Comparison of ENCODE assay signal across 9 mouse cellular contexts in the genomic region with DNA sequence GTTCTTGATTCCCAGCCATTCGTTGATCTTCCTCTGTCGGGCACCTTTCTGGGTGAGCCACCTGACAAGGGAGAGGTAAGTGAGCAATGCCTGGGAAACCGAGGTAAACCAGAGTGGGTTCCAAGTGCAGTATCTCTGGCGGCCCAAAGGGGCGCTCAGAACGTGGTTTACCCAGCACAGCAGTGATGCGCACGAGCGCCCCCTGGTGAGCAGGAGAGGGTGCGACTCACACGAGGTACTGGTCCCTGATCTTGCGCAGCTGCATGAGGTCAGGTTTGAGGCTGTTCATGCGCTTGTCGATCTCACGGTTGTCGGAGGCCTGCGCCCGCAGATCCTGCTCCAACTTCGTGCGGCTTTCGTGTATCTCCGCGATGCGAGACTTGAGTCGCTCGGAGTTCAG. TPM values are rescaled to one million over a fixed set of nuclear protein-coding genes. Genes with fewer than 3 reads are reported as not detected.
DNase-seq lines count a peak whose midpoint lies in the region; ATAC-seq and TF ChIP-seq lines count a peak whose summit lies in the region.
"Had no signal": no experiment of that assay in that cellular context is flagged by ENCODE, and none has a peak within 500 bp of the region (broad histone marks: within the 10 kb centered on the region; RNA-seq: fewer than 3 reads in every experiment).

No protein-coding gene starts in this region.

- peak; percentile 100 for TF ChIP-seq CTCF in liver, embryonic 14.5 days (IDR thresholded peaks at IDR 0.05; ENCODE audit: low read depth)

- H3K9me3 ChIP-seq in heart, embryonic 16.5 days (replicated peaks; ENCODE audit: control insufficient read depth, low read length), result no peaks in the 10 kb centered on the region
- H3K9me3 ChIP-seq in liver, embryonic 14.5 days (ENCODE audit: control insufficient read depth, low read length), result no peaks in the 10 kb centered on the region
- H3K9me3 ChIP-seq in neural tube, embryonic 11.5 days (ENCODE audit: control insufficient read depth, low read length), result no peaks in the 10 kb centered on the region
- H3K9me3 ChIP-seq in stomach, embryonic 16.5 days (replicated peaks; ENCODE audit: control insufficient read depth, low read length), result no peaks in the 10 kb centered on the region

- H3K4me1 ChIP-seq in heart, embryonic 16.5 days (ENCODE audit: control insufficient read depth, insufficient read depth, low read length), result peaks cover 30% of the 10 kb centered on the region
- peaks cover 29 to 36% of the 10 kb centered on the region in 2 experiments for H3K4me1 ChIP-seq in liver, embryonic 14.5 days (replicated peaks; ENCODE audit: control insufficient read depth in 2 of 2, insufficient read depth in 2 of 2, low read length in 1 of 2)
- peaks cover 16% of the 10 kb centered on the region for H3K4me1 ChIP-seq in neural tube, embryonic 11.5 days (ENCODE audit: control insufficient read depth, insufficient read depth, low read length)
- H3K4me1 ChIP-seq in stomach, embryonic 16.5 days (ENCODE audit: control insufficient read depth, insufficient read depth, low read length), result peaks cover 49% of the 10 kb centered on the region

- no peak overlapping the region for H3K27ac ChIP-seq in heart, embryonic 16.5 days (ENCODE audit: low read length)
- no peak overlapping the region for H3K27ac ChIP-seq in liver, embryonic 14.5 days
- no peak overlapping the region for H3K27ac ChIP-seq in neural tube, embryonic 11.5 days (ENCODE audit: low read depth, low read length)
- no peak overlapping the region for H3K27ac ChIP-seq in stomach, embryonic 16.5 days (ENCODE audit: low read length)

- no peak overlapping the region for H3K4me3 ChIP-seq in heart, embryonic 16.5 days (ENCODE audit: low read length)
- H3K4me3 ChIP-seq in liver, embryonic 14.5 days (ENCODE audit: insufficient read depth in 1 of 2, low read depth in 2 of 2, low read length in 2 of 2), result no peak overlapping the region
- H3K4me3 ChIP-seq in neural tube, embryonic 11.5 days (ENCODE audit: low read depth, low read length), result no peak overlapping the region
- H3K4me3 ChIP-seq in stomach, embryonic 16.5 days (replicated peaks; ENCODE audit: low read length), result no peak overlapping the region
- H3K4me3 ChIP-seq: erythroblast, embryonic 14.5 days had no signal

- peak; percentile 94 for DNase-seq in CD4-positive helper T cell, adult 2 months (ENCODE audit: low read depth, low spot score)
- DNase-seq in brain, adult 2 months (ENCODE audit: low read depth, low spot score), result peak; percentile 97
- DNase-seq in kidney, postnatal 25 days, result peak; percentile 96 to 98
- peak; percentile 83 to 91 (median 87) for DNase-seq in liver, embryonic 14.5 days (ENCODE audit: low read depth in 3 of 3, low spot score in 3 of 3)
- DNase-seq in neural tube, embryonic 11.5 days (ENCODE audit: low spot score), result peak; percentile 95

- no peaks in the 10 kb centered on the region for H3K27me3 ChIP-seq in heart, embryonic 16.5 days (ENCODE audit: control insufficient read depth, insufficient read depth, low read length)
- no peaks in the 10 kb centered on the region for H3K27me3 ChIP-seq in liver, embryonic 14.5 days (ENCODE audit: control insufficient read depth, insufficient read depth, low read length)
- no peaks in the 10 kb centered on the region for H3K27me3 ChIP-seq in neural tube, embryonic 11.5 days (ENCODE audit: control insufficient read depth, insufficient read depth, low read length)
- H3K27me3 ChIP-seq in stomach, embryonic 16.5 days (ENCODE audit: control insufficient read depth, insufficient read depth, low read length), result no peaks in the 10 kb centered on the region

- TF ChIP-seq EP300 in liver, embryonic 14.5 days (IDR thresholded peaks at IDR 0.05; ENCODE audit: low read depth), result no peak

- peak; percentile 68 for ATAC-seq in erythroblast, adult 5-6 weeks (replicated peaks; ENCODE audit: low FRiP score, poor library complexity, severe bottlenecking)
- ATAC-seq in heart, embryonic 16.5 days (replicated peaks; ENCODE audit: extremely low read depth, insufficient read depth, low FRiP score), result peak; percentile 54
- peak; percentile 75 for ATAC-seq in liver, embryonic 14.5 days (ENCODE audit: insufficient read depth)
- peak; percentile 54; the same call in 1 of the 2 replicates for ATAC-seq in neural tube, embryonic 11.5 days (ENCODE audit: insufficient read depth, low FRiP score, low TSS enrichment)
- ATAC-seq in stomach, embryonic 16.5 days (ENCODE audit: insufficient read depth, low FRiP score), result peak; percentile 54

- WGBS in heart, embryonic 16.5 days, result 7% methylated on average over 26 of the region's 26 CpGs
- WGBS in liver, embryonic 14.5 days (ENCODE audit: insufficient replicate concordance), result 2% methylated on average over 26 of the region's 26 CpGs
- WGBS in neural tube, embryonic 11.5 days, result 8% methylated on average over 26 of the region's 26 CpGs
- WGBS in stomach, embryonic 16.5 days, result 4% methylated on average over 26 of the region's 26 CpGs

- H3K36me3 ChIP-seq in heart, embryonic 16.5 days (ENCODE audit: control insufficient read depth, insufficient read depth), result peaks cover 28% of the 10 kb centered on the region
- H3K36me3 ChIP-seq in liver, embryonic 14.5 days (replicated peaks; ENCODE audit: control insufficient read depth, insufficient read depth, low read depth), result no peaks in the 10 kb centered on the region; the same call in 1 of the 2 replicates
- peaks cover 17% of the 10 kb centered on the region for H3K36me3 ChIP-seq in neural tube, embryonic 11.5 days (ENCODE audit: control insufficient read depth, insufficient read depth, low read length)
- H3K36me3 ChIP-seq in stomach, embryonic 16.5 days (ENCODE audit: control insufficient read depth, insufficient read depth, low read length), result peaks cover 41% of the 10 kb centered on the region

- H3K9ac ChIP-seq in heart, embryonic 16.5 days (ENCODE audit: low read length), result no peak overlapping the region
- H3K9ac ChIP-seq in liver, embryonic 14.5 days (replicated peaks), result no peak overlapping the region
- no peak overlapping the region for H3K9ac ChIP-seq in neural tube, embryonic 11.5 days (ENCODE audit: low read length)
- no peak overlapping the region for H3K9ac ChIP-seq in stomach, embryonic 16.5 days (ENCODE audit: low read length)

- H3K4me2 ChIP-seq in heart, embryonic 16.5 days (ENCODE audit: low read depth, low read length), result no peak overlapping the region
- H3K4me2 ChIP-seq in liver, embryonic 14.5 days (ENCODE audit: low read depth), result 0 out of 2 replicates have a peak overlapping the region, but pooled peaks have one; percentile 11
- H3K4me2 ChIP-seq in neural tube, embryonic 11.5 days (ENCODE audit: low read depth), result no peak overlapping the region
- no peak overlapping the region for H3K4me2 ChIP-seq in stomach, embryonic 16.5 days (ENCODE audit: low read depth, low read length)

RNA-seq across cellular contexts. Expression of a gene that starts 7.2 kb away (rescaled TPM):
- 4.8 and 12.1 TPM in 2 replicates for total RNA-seq in erythroblast, adult 5-6 weeks (2015; ENCODE audit: low replicate concordance)
- 5.9 and 6.3 TPM in 2 replicates for total RNA-seq in erythroblast, adult 5-6 weeks (2017; ENCODE audit: low replicate concordance)
- 42.1 and 43.3 TPM in 2 replicates for polyA plus RNA-seq in heart, embryonic 16.5 days (2015; fragmentation: Nextera tagmentation; extraction: Ambion mirVana)
- 13.2 and 17.5 TPM in 2 replicates for polyA plus RNA-seq in liver, embryonic 14.5 days (2012; rRNA removed)
- 8.2 and 12.0 TPM in 2 replicates for polyA plus RNA-seq in liver, embryonic 14.5 days (2014; fragmentation: Nextera tagmentation; extraction: Ambion mirVana)
- polyA plus RNA-seq in neural tube, embryonic 11.5 days (2014; fragmentation: Nextera tagmentation; extraction: Ambion mirVana), result 52.4 and 54.7 TPM in 2 replicates
- polyA plus RNA-seq in stomach, embryonic 16.5 days (2015; fragmentation: Nextera tagmentation; extraction: Ambion mirVana), result 57.6 and 60.8 TPM in 2 replicates

RNA-seq across cellular contexts. Expression of a gene that starts 8.6 kb away (rescaled TPM):
- 8.2 and 9.6 TPM in 2 replicates for total RNA-seq in erythroblast, adult 5-6 weeks (2015; ENCODE audit: low replicate concordance)
- total RNA-seq in erythroblast, adult 5-6 weeks (2017; ENCODE audit: low replicate concordance), result 3.8 and 6.4 TPM in 2 replicates
- 44.0 and 50.5 TPM in 2 replicates for polyA plus RNA-seq in heart, embryonic 16.5 days (2015; fragmentation: Nextera tagmentation; extraction: Ambion mirVana)
- polyA plus RNA-seq in liver, embryonic 14.5 days (2012; rRNA removed), result 25.3 and 28.5 TPM in 2 replicates
- polyA plus RNA-seq in liver, embryonic 14.5 days (2014; fragmentation: Nextera tagmentation; extraction: Ambion mirVana), result 39.8 and 41.5 TPM in 2 replicates
- 40.7 and 41.3 TPM in 2 replicates for polyA plus RNA-seq in neural tube, embryonic 11.5 days (2014; fragmentation: Nextera tagmentation; extraction: Ambion mirVana)
- polyA plus RNA-seq in stomach, embryonic 16.5 days (2015; fragmentation: Nextera tagmentation; extraction: Ambion mirVana), result 47.6 and 54.3 TPM in 2 replicates

RNA-seq across cellular contexts. Expression of a gene that starts 14.9 kb away (rescaled TPM):
- total RNA-seq in erythroblast, adult 5-6 weeks (2015; ENCODE audit: low replicate concordance), result not detected in 2 replicates
- total RNA-seq in erythroblast, adult 5-6 weeks (2017; ENCODE audit: low replicate concordance), result 1.5 TPM in 1 of 2 replicates, not detected in the other
- polyA plus RNA-seq in heart, embryonic 16.5 days (2015; fragmentation: Nextera tagmentation; extraction: Ambion mirVana), result 29.1 and 30.0 TPM in 2 replicates
- polyA plus RNA-seq in liver, embryonic 14.5 days (2012; rRNA removed), result 2.7 and 3.2 TPM in 2 replicates
- polyA plus RNA-seq in liver, embryonic 14.5 days (2014; fragmentation: Nextera tagmentation; extraction: Ambion mirVana), result 1.6 and 2.4 TPM in 2 replicates
- polyA plus RNA-seq in neural tube, embryonic 11.5 days (2014; fragmentation: Nextera tagmentation; extraction: Ambion mirVana), result 97.9 and 111 TPM in 2 replicates
- 23.4 and 23.8 TPM in 2 replicates for polyA plus RNA-seq in stomach, embryonic 16.5 days (2015; fragmentation: Nextera tagmentation; extraction: Ambion mirVana)

RNA-seq across cellular contexts. Expression of a gene that starts 35.5 kb away (rescaled TPM):
- total RNA-seq in erythroblast, adult 5-6 weeks (2015; ENCODE audit: low replicate concordance), result 21.7 and 29.2 TPM in 2 replicates
- total RNA-seq in erythroblast, adult 5-6 weeks (2017; ENCODE audit: low replicate concordance), result 3.9 and 5.4 TPM in 2 replicates
- 7.3 and 9.3 TPM in 2 replicates for polyA plus RNA-seq in heart, embryonic 16.5 days (2015; fragmentation: Nextera tagmentation; extraction: Ambion mirVana)
- polyA plus RNA-seq in liver, embryonic 14.5 days (2012; rRNA removed), result 11.1 and 13.0 TPM in 2 replicates
- polyA plus RNA-seq in liver, embryonic 14.5 days (2014; fragmentation: Nextera tagmentation; extraction: Ambion mirVana), result 5.4 and 6.3 TPM in 2 replicates
- 10.5 and 14.7 TPM in 2 replicates for polyA plus RNA-seq in neural tube, embryonic 11.5 days (2014; fragmentation: Nextera tagmentation; extraction: Ambion mirVana)
- polyA plus RNA-seq in stomach, embryonic 16.5 days (2015; fragmentation: Nextera tagmentation; extraction: Ambion mirVana), result 10.0 and 10.5 TPM in 2 replicates

RNA-seq across cellular contexts. Expression of a gene that starts 38.9 kb away (rescaled TPM):
- not detected in 2 replicates for total RNA-seq in erythroblast, adult 5-6 weeks (2015; ENCODE audit: low replicate concordance)
- 0.14 and 0.51 TPM in 2 replicates for total RNA-seq in erythroblast, adult 5-6 weeks (2017; ENCODE audit: low replicate concordance)
- 0.77 and 1.6 TPM in 2 replicates for polyA plus RNA-seq in heart, embryonic 16.5 days (2015; fragmentation: Nextera tagmentation; extraction: Ambion mirVana)
- polyA plus RNA-seq in liver, embryonic 14.5 days (2012; rRNA removed), result 0.11 and 0.13 TPM in 2 replicates
- polyA plus RNA-seq in liver, embryonic 14.5 days (2014; fragmentation: Nextera tagmentation; extraction: Ambion mirVana), result 0.18 and 0.39 TPM in 2 replicates
- not detected in 2 replicates for polyA plus RNA-seq in neural tube, embryonic 11.5 days (2014; fragmentation: Nextera tagmentation; extraction: Ambion mirVana)
- 0.23 TPM in 1 of 2 replicates, not detected in the other for polyA plus RNA-seq in stomach, embryonic 16.5 days (2015; fragmentation: Nextera tagmentation; extraction: Ambion mirVana)
